Mouse (Mus musculus) stomach, embryonic 15.5 days (tissue): ENCODE measurements at regions not wholly inside any gene's neighbourhood (a gene's known extent, or its start where the extent isn't known, plus 50 kb on each side); places are given as distances from the start of the nearest gene placed in this dataset.
"Not testable (repeated sequence)": the region's sequence is repeated elsewhere in the genome, so short reads cannot be mapped to it uniquely, and the experiment has no call there.

ENCODE experiments used
- ATAC-seq: fragments of 200-750 bp; cut with Nextera tagmentation; 2 replicates; pipeline ENCODE4 v1.8.0; 2017; ENCODE audit warnings: low read depth, moderate number of reproducible peaks, moderate TSS enrichment; ENCODE audit not compliant: insufficient read depth, low FRiP score
- H3K27ac ChIP-seq: fragments of 300-500 bp; sonication (generic); 2 replicates; pipeline ENCODE4 v1.5.1; 2015; ENCODE audit warnings: mild to moderate bottlenecking, inconsistent platforms
- H3K27me3 ChIP-seq: fragments of 300-500 bp; sonication (generic); replicated peaks from 2 replicates; pipeline ENCODE4 v1.6.1; 2015; ENCODE audit warnings: inconsistent platforms
- H3K36me3 ChIP-seq: fragments of 300-500 bp; sonication (generic); 2 replicates; pipeline ENCODE4 v1.6.1; 2015; ENCODE audit warnings: inconsistent platforms
- H3K4me1 ChIP-seq: fragments of 300-500 bp; sonication (generic); 2 replicates; pipeline ENCODE4 v1.6.1; 2015; ENCODE audit warnings: inconsistent platforms
- H3K4me2 ChIP-seq: fragments of 300-500 bp; sonication (generic); 2 replicates; pipeline ENCODE4 v1.6.1; 2015; ENCODE audit warnings: mild to moderate bottlenecking, inconsistent platforms
- H3K4me3 ChIP-seq: fragments of 300-500 bp; sonication (generic); replicated peaks from 2 replicates; pipeline ENCODE4 v1.5.1; 2015; ENCODE audit warnings: inconsistent platforms
- H3K9ac ChIP-seq: fragments of 300-500 bp; sonication (generic); 2 replicates; pipeline ENCODE4 v1.6.1; 2015; ENCODE audit warnings: inconsistent platforms
- H3K9me3 ChIP-seq: fragments of 300-500 bp; sonication (generic); 2 replicates; pipeline ENCODE4 v1.6.1; 2016; ENCODE audit warnings: inconsistent platforms
- WGBS: fragments of 180-500 bp; shearing (Covaris S2); methylation state at CpG from one replicate; pipeline ENCODE4 v1.1.7; 2015; 5-methylcytosine and 5-hydroxymethylcytosine counted together

- 44% methylated on average over 10 of the region's 10 CpGs for WGBS
- no peak for ATAC-seq
- Histone ChIP-seq H3K4me3 (no peak overlapping the region), H3K36me3 (no peaks in the 10 kb centered on the region), H3K27me3 (no peaks in the 10 kb centered on the region), H3K4me1 (no peaks in the 10 kb centered on the region), H3K9me3 (no peaks in the 10 kb centered on the region), H3K27ac (no peak overlapping the region), H3K9ac (no peak overlapping the region), H3K4me2 (no peak overlapping the region)
Observed at GRCm38 (mm10) chr11:91289194-91290123, 287.9 kb downstream of the Kif2b start.

- H3K27ac ChIP-seq, result no peak overlapping the region
Observed at GRCm38 (mm10) chr11:91286376-91286775, 291.0 kb downstream of the Kif2b start.

DNA sequence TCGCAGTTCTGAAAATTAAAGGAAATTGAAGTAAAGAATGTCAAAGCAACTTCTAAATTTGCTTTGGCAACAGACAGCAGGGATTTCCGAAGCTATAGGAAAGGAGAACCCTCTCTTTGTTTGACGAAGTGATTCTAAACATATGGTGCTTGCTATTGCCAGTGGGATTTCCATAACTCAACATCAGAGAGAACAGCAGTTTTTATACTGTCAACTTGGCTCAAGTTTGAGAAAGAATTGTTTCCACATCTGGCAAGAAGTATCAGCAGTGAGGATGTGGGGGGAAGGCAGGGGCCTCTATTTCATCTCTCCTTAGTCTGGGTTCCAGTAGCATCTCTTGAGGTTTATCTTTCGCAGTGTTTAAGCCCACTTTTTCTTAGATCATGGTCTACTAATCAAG is 315.1 kb downstream of the Kif2b start:
- H3K27me3 ChIP-seq, result no peaks in the 10 kb centered on the region
- H3K4me3 ChIP-seq, result no peak overlapping the region
- no peaks in the 10 kb centered on the region for H3K4me1 ChIP-seq
- WGBS, result 37% methylated on average over 4 of the region's 4 CpGs
- H3K4me2 ChIP-seq, result no peak overlapping the region
- H3K36me3 ChIP-seq, result no peaks in the 10 kb centered on the region
- H3K27ac ChIP-seq, result no peak overlapping the region
- H3K9ac ChIP-seq, result no peak overlapping the region
- no peaks in the 10 kb centered on the region for H3K9me3 ChIP-seq
- peak; percentile 27; the same call in 1 of the 2 replicates for ATAC-seq

More at GRCm38 (mm10) chr11:91286376-91286775, 291.0 kb downstream of the Kif2b start:
- Histone ChIP-seq H3K4me3 (no peak overlapping the region), H3K9me3 (no peaks in the 10 kb centered on the region), H3K9ac (no peak overlapping the region), H3K4me2 (no peak overlapping the region), H3K4me1 (no peaks in the 10 kb centered on the region), H3K27me3 (no peaks in the 10 kb centered on the region), H3K36me3 (no peaks in the 10 kb centered on the region)
- ATAC-seq, result no peak; the same call in 1 of the 2 replicates

GRCm38 (mm10) chr11:91242061-91242460 is 335.3 kb downstream of the Kif2b start:
- 69% methylated on average over 3 of the region's 3 CpGs for WGBS
- H3K4me3 ChIP-seq, H3K4me2 ChIP-seq, ATAC-seq, H3K9ac ChIP-seq, H3K36me3 ChIP-seq, H3K27me3 ChIP-seq, H3K4me1 ChIP-seq, H3K27ac ChIP-seq, H3K9me3 ChIP-seq: not testable (repeated sequence)

DNA sequence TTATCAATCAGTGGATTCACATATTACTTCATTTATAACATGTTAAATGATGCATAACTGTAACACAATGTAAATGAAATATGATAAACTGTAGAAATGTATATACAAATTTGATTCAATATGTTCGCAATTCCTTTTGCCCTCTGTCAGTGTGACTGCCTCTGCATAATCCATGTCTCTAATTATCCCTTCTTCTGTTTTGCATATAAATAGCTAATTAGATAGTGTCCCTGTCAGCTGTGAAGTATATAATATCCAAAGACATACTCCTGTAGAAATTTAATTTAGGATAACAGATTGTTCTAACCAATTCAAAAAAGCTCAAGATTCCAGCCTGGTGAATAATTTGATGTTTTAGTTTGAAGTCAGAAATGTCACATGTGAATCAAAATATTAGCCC is 361.2 kb downstream of the Kif2b start:
- no peak for ATAC-seq
- 71% methylated on average over 1 of the region's 1 CpGs for whole genome bisulfite sequencing
- H3K9ac ChIP-seq, result no peak overlapping the region
- H3K27ac ChIP-seq, result no peak overlapping the region
- H3K27me3 ChIP-seq, result no peaks in the 10 kb centered on the region
- no peak overlapping the region for H3K4me3 ChIP-seq
- no peak overlapping the region for H3K4me2 ChIP-seq
- no peaks in the 10 kb centered on the region for H3K36me3 ChIP-seq
- H3K4me1 ChIP-seq, result no peaks in the 10 kb centered on the region
- no peaks in the 10 kb centered on the region for H3K9me3 ChIP-seq

DNA sequence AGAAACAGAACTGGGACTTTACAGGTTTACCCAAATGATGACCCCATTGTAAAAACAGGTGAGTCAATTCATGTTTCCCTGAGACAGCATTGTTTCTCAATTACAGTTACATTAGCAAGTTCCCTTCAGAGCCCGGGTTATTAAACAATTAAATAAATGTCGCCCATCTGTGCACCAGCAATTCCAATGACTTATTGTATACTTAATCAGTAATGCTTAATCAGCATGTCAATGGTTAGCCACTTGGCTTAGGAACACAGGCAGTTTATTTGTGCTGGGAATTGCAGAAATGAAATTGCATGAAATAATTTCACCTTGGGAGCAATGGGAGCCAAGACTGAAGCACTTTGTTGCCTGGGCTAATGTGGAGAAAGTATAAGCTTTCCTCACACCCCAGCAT is 364.3 kb downstream of the Kif2b start:
- Histone ChIP-seq H3K4me1 (no peaks in the 10 kb centered on the region), H3K9me3 (no peaks in the 10 kb centered on the region), H3K9ac (no peak overlapping the region), H3K4me2 (no peak overlapping the region), H3K27me3 (no peaks in the 10 kb centered on the region), H3K4me3 (no peak overlapping the region), H3K27ac (no peak overlapping the region), H3K36me3 (no peaks in the 10 kb centered on the region)
- WGBS, result 63% methylated on average over 2 of the region's 2 CpGs
- ATAC-seq, result no peak

DNA sequence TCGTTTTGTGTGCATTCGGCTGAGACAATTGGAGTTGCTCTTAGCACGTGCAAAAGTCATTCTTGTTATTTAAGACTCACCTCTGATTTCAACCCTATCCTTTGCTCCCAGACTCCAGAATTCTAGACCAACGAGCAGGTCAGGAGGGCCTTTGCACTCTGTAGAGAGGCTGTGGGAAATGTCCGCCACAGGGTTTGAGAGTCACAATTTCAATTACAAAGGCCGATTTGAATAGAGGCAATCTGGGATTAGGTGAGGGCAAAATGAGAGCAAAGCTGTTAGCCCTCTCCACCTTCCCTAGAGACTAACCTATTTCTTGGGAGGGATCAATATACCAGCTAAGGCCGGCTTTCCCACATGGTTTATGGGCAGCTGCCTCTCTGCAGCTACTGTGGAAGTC is 370.9 kb downstream of the Kif2b start:
- no peak for ATAC-seq
- Histone ChIP-seq H3K9me3 (no peaks in the 10 kb centered on the region), H3K4me1 (no peaks in the 10 kb centered on the region), H3K36me3 (no peaks in the 10 kb centered on the region), H3K9ac (no peak overlapping the region), H3K4me3 (no peak overlapping the region), H3K27me3 (no peaks in the 10 kb centered on the region), H3K27ac (no peak overlapping the region), H3K4me2 (no peak overlapping the region)
- 65% methylated on average over 7 of the region's 7 CpGs for WGBS

DNA sequence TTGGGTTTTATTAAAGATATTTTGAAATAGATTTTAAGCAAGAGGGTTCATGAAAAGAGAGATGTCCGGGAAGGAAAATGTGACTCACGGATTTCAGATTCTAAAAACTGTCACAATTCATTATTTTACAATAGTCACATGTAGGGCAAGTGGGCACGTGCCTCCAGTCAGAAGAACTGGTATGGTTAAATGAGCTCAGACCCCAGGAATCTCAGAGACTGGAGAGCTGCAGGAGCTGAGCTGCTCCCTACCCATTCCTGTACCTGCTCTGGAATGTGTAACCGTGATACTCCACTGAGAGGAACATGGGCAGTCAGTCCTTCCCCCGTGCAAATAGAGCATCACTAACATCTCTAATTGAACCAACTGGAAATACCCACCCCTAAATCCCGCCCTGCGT is 372.9 kb downstream of the Kif2b start:
- no peak overlapping the region for H3K4me2 ChIP-seq
- H3K9ac ChIP-seq, result no peak overlapping the region
- H3K27me3 ChIP-seq, result no peaks in the 10 kb centered on the region
- no peaks in the 10 kb centered on the region for H3K9me3 ChIP-seq
- H3K27ac ChIP-seq, result no peak overlapping the region
- 53% methylated on average over 7 of the region's 7 CpGs for WGBS
- H3K36me3 ChIP-seq, result no peaks in the 10 kb centered on the region
- no peak overlapping the region for H3K4me3 ChIP-seq
- no peaks in the 10 kb centered on the region for H3K4me1 ChIP-seq
- ATAC-seq, result no peak

DNA sequence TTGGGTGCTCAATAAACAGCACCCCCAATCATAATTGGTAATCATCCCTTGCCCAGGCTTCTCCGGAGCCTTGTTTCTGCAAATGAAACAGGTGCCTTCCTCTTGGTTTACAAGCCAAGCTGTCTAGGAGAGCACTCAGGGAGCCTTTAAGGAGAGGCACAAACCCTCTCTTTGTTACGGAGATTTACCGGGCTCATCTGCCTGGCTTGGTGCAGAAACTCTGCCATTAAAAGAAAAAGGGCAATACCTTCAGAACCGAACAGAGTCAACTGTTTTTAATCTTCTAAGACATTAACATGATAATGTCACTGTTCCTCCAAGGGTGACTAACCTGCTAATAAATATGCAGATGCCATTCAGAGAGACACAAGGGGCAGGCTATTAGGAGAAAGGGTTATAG is 380.5 kb downstream of the Kif2b start:
- Histone ChIP-seq H3K36me3 (no peaks in the 10 kb centered on the region), H3K27ac (no peak overlapping the region), H3K4me3 (no peak overlapping the region), H3K27me3 (no peaks in the 10 kb centered on the region), H3K9me3 (no peaks in the 10 kb centered on the region), H3K4me2 (no peak overlapping the region), H3K9ac (no peak overlapping the region), H3K4me1 (no peaks in the 10 kb centered on the region)
- WGBS, result 42% methylated on average over 4 of the region's 4 CpGs
- no peak for ATAC-seq

DNA sequence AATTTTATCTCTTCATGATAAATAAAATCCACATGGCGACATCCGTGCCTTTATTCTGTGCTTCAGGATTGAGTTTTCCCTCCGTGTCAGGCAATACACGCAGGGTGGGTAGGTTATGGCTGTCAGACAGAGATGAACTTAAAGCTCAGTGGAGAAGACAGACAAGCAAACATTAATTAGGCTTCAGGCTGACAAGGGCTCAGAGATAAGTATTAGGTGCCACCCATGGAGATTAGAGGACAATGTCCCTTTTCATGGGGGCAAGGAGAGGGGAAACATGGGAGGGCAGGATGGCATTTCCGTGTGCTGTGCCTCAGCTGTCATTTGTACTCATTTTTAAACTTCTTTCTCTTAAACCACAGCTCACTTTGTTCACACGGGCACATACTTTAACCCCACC is 381.0 kb downstream of the Kif2b start:
- no peaks in the 10 kb centered on the region for H3K36me3 ChIP-seq
- no peak overlapping the region for H3K27ac ChIP-seq
- WGBS, result 43% methylated on average over 6 of the region's 6 CpGs
- H3K9ac ChIP-seq, result no peak overlapping the region
- no peak overlapping the region for H3K4me3 ChIP-seq
- H3K9me3 ChIP-seq, result no peaks in the 10 kb centered on the region
- no peaks in the 10 kb centered on the region for H3K4me1 ChIP-seq
- no peaks in the 10 kb centered on the region for H3K27me3 ChIP-seq
- H3K4me2 ChIP-seq, result no peak overlapping the region
- no peak for ATAC-seq

GRCm38 (mm10) chr11:91167336-91167735 is 410.0 kb downstream of the Kif2b start:
- H3K36me3 ChIP-seq, H3K9me3 ChIP-seq, H3K4me1 ChIP-seq, ATAC-seq, H3K4me2 ChIP-seq, H3K27ac ChIP-seq, H3K4me3 ChIP-seq, H3K9ac ChIP-seq, H3K27me3 ChIP-seq: not testable (repeated sequence)
- 32% methylated on average over 2 of the region's 2 CpGs for WGBS

DNA sequence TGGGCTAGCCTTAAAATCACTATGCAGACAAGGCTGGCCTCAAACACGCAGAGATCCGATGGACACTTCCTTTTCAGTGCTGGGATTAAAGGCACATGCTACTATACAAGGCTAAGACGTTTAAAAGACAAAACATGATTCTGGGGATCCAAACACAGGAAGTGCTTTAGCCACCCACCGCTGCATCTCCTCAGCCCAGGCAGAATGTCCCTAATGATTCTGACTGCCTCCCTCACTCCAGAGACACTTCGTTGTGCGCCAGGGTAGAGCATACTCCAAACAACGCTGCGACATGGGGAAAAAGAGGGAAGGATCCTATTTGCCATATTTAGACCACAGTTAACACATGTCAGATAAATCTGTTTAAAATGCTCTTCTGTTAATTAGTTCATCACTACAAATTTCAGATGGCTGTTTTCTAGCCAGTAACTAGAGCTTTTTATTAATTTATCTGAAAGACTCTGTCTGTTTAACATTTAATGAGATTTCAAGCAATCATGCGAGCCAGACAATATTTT is 443.5 kb downstream of the Kif2b start:
- Histone ChIP-seq H3K9ac (no peak overlapping the region), H3K4me1 (no peaks in the 10 kb centered on the region), H3K4me3 (no peak overlapping the region), H3K4me2 (no peak overlapping the region), H3K27ac (no peak overlapping the region), H3K9me3 (no peaks in the 10 kb centered on the region), H3K27me3 (no peaks in the 10 kb centered on the region), H3K36me3 (no peaks in the 10 kb centered on the region)
- no peak for ATAC-seq
- 56% methylated on average over 9 of the region's 9 CpGs for WGBS
